Mouse (Mus musculus): ENCODE results near the gene Tcea2.

Tcea2 gene

GRCm38 (mm10) chr2:181675454-181675853 is 4.7 kb upstream of the Tcea2 start:
- DNase-seq (ENCODE audit: low spot score): no peak

- DNase-seq (ENCODE audit: low spot score): no peak
Measured at GRCm38 (mm10) chr2:181676424-181676823, 3.7 kb upstream of the Tcea2 start.

GRCm38 (mm10) chr2:181677096-181677754 is 2.9 kb upstream of the Tcea2 start:
- no peak for DNase-seq (ENCODE audit: low spot score)

- DNase-seq (ENCODE audit: low spot score): no peak
Measured at GRCm38 (mm10) chr2:181677755-181678098, 2.4 kb upstream of the Tcea2 start.

GRCm38 (mm10) chr2:181678780-181679179 is 1.3 kb upstream of the Tcea2 start:
- DNase-seq (ENCODE audit: low spot score): peak; percentile 79

- DNase-seq (ENCODE audit: low spot score): no peak
Measured at GRCm38 (mm10) chr2:181680716-181681117, 607 bp downstream of the Tcea2 start.

- no peak for DNase-seq (ENCODE audit: low spot score)
Measured at GRCm38 (mm10) chr2:181681978-181682377, 1.9 kb downstream of the Tcea2 start.

GRCm38 (mm10) chr2:181683381-181683780 is 3.3 kb downstream of the Tcea2 start:
- DNase-seq (ENCODE audit: low spot score): no peak

- DNase-seq (ENCODE audit: low spot score): no peak
Measured at GRCm38 (mm10) chr2:181684713-181685112, 4.6 kb downstream of the Tcea2 start.

GRCm38 (mm10) chr2:181685686-181686085 is 5.6 kb downstream of the Tcea2 start:
- DNase-seq (ENCODE audit: low spot score): no peak

- no peak for DNase-seq (ENCODE audit: low spot score)
Measured at GRCm38 (mm10) chr2:181687586-181687985, 7.5 kb downstream of the Tcea2 start.

GRCm38 (mm10) chr2:181689466-181690160 is 9.5 kb downstream of the Tcea2 start:
- DNase-seq (ENCODE audit: low spot score): no peak

GRCm38 (mm10) chr2:181691083-181691482 is 11.0 kb downstream of the Tcea2 start:
- no peak for DNase-seq (ENCODE audit: low spot score)

- DNase-seq (ENCODE audit: low spot score): no peak
Measured at GRCm38 (mm10) chr2:181691571-181691970, 11.5 kb downstream of the Tcea2 start.

- no peak for DNase-seq (ENCODE audit: low spot score)
Measured at GRCm38 (mm10) chr2:181692304-181692703, 12.2 kb downstream of the Tcea2 start.

GRCm38 (mm10) chr2:181693339-181694280 is 13.5 kb downstream of the Tcea2 start, which contains the start of gene Rgs19:
Gene Rgs19 (minus strand): TSS chr2:181693977.
- peak; percentile 62 for DNase-seq (ENCODE audit: low spot score)

- no peak for DNase-seq (ENCODE audit: low spot score)
Measured at GRCm38 (mm10) chr2:181694581-181694980, 14.5 kb downstream of the Tcea2 start.

- no peak for DNase-seq (ENCODE audit: low spot score)
Measured at GRCm38 (mm10) chr2:181695776-181696175, 15.7 kb downstream of the Tcea2 start.

GRCm38 (mm10) chr2:181696801-181697420 is 16.8 kb downstream of the Tcea2 start:
- DNase-seq (ENCODE audit: low spot score): no peak

GRCm38 (mm10) chr2:181698241-181698640 is 18.1 kb downstream of the Tcea2 start, which contains the start of gene Lkaaear1:
Gene Lkaaear1 (minus strand): TSS chr2:181698442.
- DNase-seq (ENCODE audit: low spot score): no peak

- DNase-seq (ENCODE audit: low spot score): no peak
Measured at GRCm38 (mm10) chr2:181706668-181707067, 26.6 kb downstream of the Tcea2 start.

- peak; percentile 55 for DNase-seq (ENCODE audit: low spot score)
Measured at GRCm38 (mm10) chr2:181713749-181714148, 33.6 kb downstream of the Tcea2 start.
